In genomic region chr11:75290566-75291271, GRCm38 (mm10) we compare ENCODE assay signal across 7 mouse cellular contexts. TPM values are rescaled to one million over a fixed set of nuclear protein-coding genes. Genes with fewer than 3 reads are reported as not detected.
DNase-seq lines count a peak whose midpoint lies in the region; ATAC-seq and TF ChIP-seq lines count a peak whose summit lies in the region.

No protein-coding gene starts in this region.

- H3K9me3 ChIP-seq in midbrain, embryonic 12.5 days = no peaks in the 10 kb centered on the region

- TF ChIP-seq CTCF in small intestine, adult 2 months (IDR thresholded peaks at IDR 0.05; ENCODE audit: extremely low read depth, insufficient read length, insufficient replicate concordance, low read depth, low read length) = peak; percentile 62; the same call in 1 of the 2 replicates

- peak; percentile 65 for ATAC-seq in midbrain, embryonic 12.5 days (ENCODE audit: low FRiP score, low read depth)

- H3K27me3 ChIP-seq in midbrain, embryonic 12.5 days = peaks cover 14% of the 10 kb centered on the region
- H3K27me3 ChIP-seq in small intestine, adult 2 months (ENCODE audit: control insufficient read depth, insufficient read depth, low read length) = no peaks in the 10 kb centered on the region; the same call in 1 of the 2 replicates

- intact Hi-C loops in gastrocnemius, postnatal 14 days (cut with DNase I; ENCODE audit: low total_unique reads) = loop anchor here (5.0 kb wide), 1 partner anchor 98 kb away; the partner anchor contains the start of genes Dph1 and Rtn4rl1

- peak; percentile 94 for DNase-seq in adipocyte (ENCODE audit: low spot score)
- DNase-seq in embryo, embryonic 10 days (ENCODE audit: low spot score) = peak; percentile 88
- DNase-seq in gastrocnemius, postnatal 14 days = peak; percentile 77
- peak; percentile 95 for DNase-seq in induced T-regulatory cell, adult 2 months (ENCODE audit: low read depth)
- DNase-seq in left cerebral cortex, adult 9 months (ENCODE audit: low spot score in 2 of 2) = peak; percentile 77 to 97

- H3K36me3 ChIP-seq in midbrain, embryonic 12.5 days = no peaks in the 10 kb centered on the region
- H3K36me3 ChIP-seq in small intestine, adult 2 months (ENCODE audit: control insufficient read depth, insufficient read depth, low read length) = no peaks in the 10 kb centered on the region

- H3K27ac ChIP-seq in midbrain, embryonic 12.5 days (replicated peaks) = peak overlapping the region; percentile 79
- H3K27ac ChIP-seq in small intestine, adult 2 months (ENCODE audit: insufficient read depth, low read depth, low read length) = no peak overlapping the region

- WGBS in midbrain, embryonic 12.5 days = 19% methylated on average over 6 of the region's 6 CpGs
- 20% methylated on average over 6 of the region's 6 CpGs for WGBS in small intestine, adult 2 months

- no peak for TF ChIP-seq POLR2A in small intestine, adult 2 months (IDR thresholded peaks at IDR 0.05; ENCODE audit: low read depth, low read length)

- no peak overlapping the region for H3K4me3 ChIP-seq in midbrain, embryonic 12.5 days
- no peak overlapping the region for H3K4me3 ChIP-seq in small intestine, adult 2 months (ENCODE audit: low read depth, low read length)

- peaks cover 40% of the 10 kb centered on the region for H3K4me1 ChIP-seq in midbrain, embryonic 12.5 days
- peaks cover 10% of the 10 kb centered on the region for H3K4me1 ChIP-seq in small intestine, adult 2 months (ENCODE audit: control insufficient read depth, insufficient read depth, insufficient read length, low read length)

- H3K4me2 ChIP-seq in midbrain, embryonic 12.5 days (replicated peaks) = peak overlapping the region; percentile 37

- H3K9ac ChIP-seq in midbrain, embryonic 12.5 days (replicated peaks) = 0 out of 2 replicates have a peak overlapping the region, but pooled peaks have one; percentile 50

RNA-seq across cellular contexts. Expression of gene Rpa1, which starts 57.4 kb away (rescaled TPM):
- 10 to 100 TPM; 63.3 to 64.6 TPM for total RNA-seq in gastrocnemius, postnatal 14 days (2021)
- 107 and 110 TPM in 2 replicates for polyA plus RNA-seq in midbrain, embryonic 12.5 days (2016; fragmentation: Nextera tagmentation; extraction: Ambion mirVana)
- 5.6 and 8.7 TPM in 2 replicates for polyA plus RNA-seq in small intestine, adult 2 months (2012; rRNA removed)

RNA-seq across cellular contexts. Expression of gene Smyd4, which starts 57.5 kb away (rescaled TPM):
- 1 to 10 TPM; 3.3 to 5.7 TPM for total RNA-seq in gastrocnemius, postnatal 14 days (2021)
- 16.3 and 16.6 TPM in 2 replicates for polyA plus RNA-seq in midbrain, embryonic 12.5 days (2016; fragmentation: Nextera tagmentation; extraction: Ambion mirVana)
- polyA plus RNA-seq in small intestine, adult 2 months (2012; rRNA removed) = 1.2 and 1.4 TPM in 2 replicates

Comparison
In these comparisons a context has a peak if more than half of its experiments do, and no peak if none do; other contexts are left out.
1. RNA of gene Rpa1, which starts 57.4 kb away (polyA plus RNA-seq): 107 to 110 TPM in midbrain, embryonic 12.5 days; 5.6 to 8.7 TPM in small intestine, adult 2 months; every median in the first group is over 10 times any median in the second.
2. Peak in every context shown above with its lines, with median percentiles within 50 percentile points of each other: DNase-seq.